Mouse (Mus musculus): ENCODE data around the gene Phf1.
"Not testable (repeated sequence)": the region's sequence is repeated elsewhere in the genome, so short reads cannot be mapped to it uniquely, and the experiment has no call there.

Gene Phf1

DNA sequence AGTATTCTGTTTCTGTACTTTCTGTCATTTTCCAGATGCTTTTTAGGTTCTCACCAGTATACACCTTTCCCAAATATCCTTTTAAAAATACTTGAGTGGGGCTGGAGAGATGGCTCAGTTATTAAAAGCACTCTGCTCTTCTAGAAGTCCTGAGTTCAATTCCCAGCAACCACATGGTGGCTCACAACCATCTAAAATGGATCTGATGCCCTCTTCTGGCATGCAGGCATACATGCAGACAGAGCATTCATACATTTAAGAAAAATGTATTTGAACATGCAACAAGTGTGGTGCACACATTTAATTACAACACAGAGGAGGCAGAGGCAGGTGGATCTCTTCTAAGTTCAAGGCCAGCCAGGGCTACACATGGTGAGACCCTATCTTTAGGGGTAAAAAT is 42.6 kb downstream of the Phf1 start:
- no peak for DNase-seq (ENCODE audit: low read depth, low spot score)

DNA sequence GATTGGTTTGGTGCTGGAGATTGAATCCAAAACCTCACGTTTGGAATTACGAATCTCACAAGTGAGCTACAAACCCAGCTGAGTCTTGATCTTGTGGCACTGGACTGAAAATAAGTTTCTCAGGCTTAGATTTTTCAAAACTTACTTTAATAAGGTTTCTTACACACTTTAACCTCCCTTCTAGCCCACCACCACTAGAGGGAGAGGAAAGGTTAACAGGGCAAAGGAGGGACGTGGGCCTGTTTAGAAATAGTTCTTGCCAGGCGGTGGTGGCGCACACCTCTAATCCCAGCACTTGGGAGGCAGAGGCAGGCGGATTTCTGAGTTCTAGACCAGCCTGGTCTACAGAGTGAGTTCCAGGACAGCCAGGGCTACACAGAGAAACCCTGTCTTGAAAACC is 44.5 kb downstream of the Phf1 start:
- not testable (repeated sequence) for DNase-seq (ENCODE audit: low read depth, low spot score)

GRCm38 (mm10) chr17:26979426-26979825 is 46.6 kb downstream of the Phf1 start:
- no peak for DNase-seq (ENCODE audit: low read depth, low spot score)

- no peak for DNase-seq (ENCODE audit: low read depth, low spot score)
Measured at GRCm38 (mm10) chr17:26981050-26981449, 48.2 kb downstream of the Phf1 start.

- DNase-seq (ENCODE audit: low read depth, low spot score): no peak
Measured at GRCm38 (mm10) chr17:26983382-26983781, 50.5 kb downstream of the Phf1 start.

GRCm38 (mm10) chr17:26985503-26986179 is 52.8 kb downstream of the Phf1 start:
- DNase-seq (ENCODE audit: low read depth, low spot score): no peak

Measured in telencephalon, adult 2 months (tissue).